Mouse (Mus musculus) cerebellum, postnatal 36 days (tissue): ENCODE measurements around the gene Zfp385b.

Experiments used
- DNase-seq, 2 experiments: peaks; one replicate each; pipeline ENCODE4 v3.0.0; 2021 to 2022; ENCODE audit warnings: mixed read lengths in 2 of 2

The Zfp385b gene

DNA sequence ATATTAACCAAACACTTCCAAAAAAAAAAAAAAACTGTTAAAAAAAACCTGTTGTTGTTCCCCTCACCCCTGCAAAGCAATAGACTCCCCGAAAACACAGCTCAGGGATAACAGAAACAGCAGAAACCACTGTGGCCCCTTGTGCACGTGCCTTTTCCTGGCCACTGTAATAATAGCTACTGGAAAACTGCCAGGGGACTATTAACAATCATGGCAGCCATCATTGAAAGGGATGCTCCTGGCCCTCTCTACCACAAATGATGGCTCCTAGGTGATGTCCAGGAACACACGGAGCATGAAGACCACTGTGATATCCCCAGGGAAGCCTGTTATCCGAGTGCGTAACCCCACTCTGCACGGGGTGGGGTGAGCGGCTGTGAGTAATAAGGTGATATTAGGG is 304.4 kb downstream of the Zfp385b start:
- no peak for DNase-seq

DNA sequence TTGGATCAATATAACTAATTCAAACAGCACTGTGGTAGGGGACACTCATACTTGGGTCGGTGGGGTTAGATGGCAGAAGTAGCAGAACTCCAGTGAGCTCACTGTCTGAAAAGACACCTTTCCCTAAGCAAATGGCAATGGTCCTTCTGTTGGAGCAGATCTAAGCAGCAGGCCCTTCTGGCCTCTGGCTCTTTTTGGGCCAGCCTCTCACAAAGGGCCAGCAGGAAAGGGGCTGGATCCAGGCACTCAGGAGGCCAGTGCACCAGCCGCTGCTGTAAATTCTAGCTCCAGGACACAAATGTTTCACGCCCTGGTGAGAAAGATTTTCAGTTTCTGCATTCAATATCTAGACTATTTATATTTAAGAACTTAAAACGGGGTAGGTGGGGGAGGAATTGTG is 305.0 kb downstream of the Zfp385b start:
- DNase-seq = peak; percentile 61 to 63

DNA sequence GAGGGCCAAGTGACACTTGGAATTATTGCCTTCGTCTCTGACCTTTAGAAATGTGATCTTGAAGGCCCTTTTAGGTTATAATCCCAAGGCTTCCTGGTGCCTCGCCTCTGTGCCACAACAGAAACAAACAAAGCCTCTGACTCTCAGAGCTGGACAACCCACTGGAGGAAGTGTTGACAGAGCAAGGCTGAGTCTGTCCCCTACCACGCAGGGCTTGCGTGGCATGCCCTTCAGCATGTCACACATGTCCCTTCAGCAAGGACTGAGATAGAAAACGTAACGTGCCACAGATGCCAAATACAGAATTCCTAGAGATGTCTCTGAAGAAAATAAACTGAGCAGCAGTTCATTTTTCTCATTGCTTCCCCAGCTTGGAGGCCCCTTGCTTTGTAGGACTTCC is 310.7 kb downstream of the Zfp385b start:
- DNase-seq = no peak

DNA sequence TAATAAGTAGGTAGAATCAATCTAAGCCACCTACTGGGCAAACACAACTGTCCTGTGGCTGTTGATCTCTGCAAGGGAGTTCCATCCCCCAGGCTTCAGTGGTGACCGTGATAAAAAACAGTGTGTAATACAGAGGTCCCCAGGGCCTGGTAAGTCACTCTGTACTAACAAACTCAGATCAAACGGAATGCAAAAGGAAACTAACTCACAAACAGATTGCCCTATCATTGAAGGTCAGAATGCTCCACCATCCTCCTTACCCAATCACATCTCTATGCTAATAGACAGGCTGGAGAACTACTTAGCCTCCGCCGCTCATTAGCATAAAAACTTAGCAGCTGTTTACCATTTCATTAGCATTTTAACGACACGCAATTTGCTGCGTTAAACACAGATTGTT is 313.1 kb downstream of the Zfp385b start:
- no peak for DNase-seq

DNA sequence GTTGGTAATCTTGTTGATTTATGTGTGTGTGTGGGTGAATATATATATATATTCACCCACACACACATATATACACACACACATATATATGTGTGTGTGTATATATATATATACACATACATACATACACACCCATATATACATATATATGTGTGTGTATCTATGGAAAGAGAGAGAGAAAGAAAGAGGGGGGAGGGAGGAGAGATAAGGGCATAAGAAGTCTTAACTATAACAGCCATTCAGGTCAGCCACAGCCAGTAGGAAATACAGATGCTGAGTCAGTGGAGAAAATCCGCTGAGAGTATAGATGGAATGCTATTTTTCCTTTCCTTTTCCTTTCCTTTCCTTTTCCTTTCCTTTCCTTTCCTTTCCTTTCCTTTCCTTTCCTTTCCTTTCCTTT is 313.8 kb downstream of the Zfp385b start:
- no peak for DNase-seq

DNA sequence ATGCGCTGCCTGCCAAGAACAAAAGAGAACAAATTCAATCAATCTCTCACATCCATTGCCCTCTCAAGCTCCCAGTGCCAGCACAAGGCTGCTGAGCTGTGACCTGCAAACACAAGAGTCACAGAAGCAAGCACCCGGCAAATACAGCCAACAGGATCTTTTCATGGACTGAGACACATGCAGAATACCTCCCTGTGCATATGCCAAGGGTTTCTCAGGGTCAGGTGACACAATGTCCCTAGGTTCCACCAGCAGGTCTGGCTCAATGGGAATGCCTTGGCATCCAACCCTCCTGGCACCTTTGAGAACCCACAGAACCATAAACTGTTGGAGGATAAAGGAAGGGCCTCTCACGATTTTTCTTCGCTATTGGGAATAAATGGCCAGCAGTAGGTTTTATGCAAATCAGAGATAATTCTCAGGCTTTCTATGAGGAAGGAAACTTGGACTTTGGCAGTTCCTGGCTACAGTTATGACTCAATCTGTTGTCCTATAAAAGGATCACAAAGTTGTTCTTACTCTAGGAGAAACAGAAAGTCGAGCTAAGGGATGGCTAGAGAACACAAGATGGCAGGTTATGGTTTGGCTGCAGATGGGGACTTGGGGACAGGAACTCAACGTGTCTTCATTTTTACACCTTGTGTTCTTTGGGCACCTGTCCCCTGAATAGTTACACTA is 315.6 kb downstream of the Zfp385b start:
- DNase-seq = peak; percentile 59 to 62

DNA sequence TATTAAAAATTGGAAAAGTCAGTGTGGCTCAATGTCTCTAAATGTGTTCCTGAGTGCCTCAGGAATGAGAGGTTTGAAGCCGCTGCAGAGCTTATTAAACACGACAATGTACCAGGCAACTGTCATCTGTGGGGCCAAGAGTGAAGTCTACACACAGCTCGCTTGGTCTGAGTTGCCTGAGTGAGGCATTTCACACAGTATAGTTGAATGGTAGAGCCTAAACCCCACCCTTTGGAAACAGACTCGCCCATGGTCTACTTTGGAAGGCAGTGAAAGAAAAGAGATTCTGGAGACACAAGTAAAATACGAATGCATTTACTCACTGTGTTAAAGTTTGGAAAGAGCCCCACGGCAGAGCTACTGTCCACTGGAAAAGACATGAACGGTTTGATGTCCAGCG is 316.2 kb downstream of the Zfp385b start:
- DNase-seq = no peak

DNA sequence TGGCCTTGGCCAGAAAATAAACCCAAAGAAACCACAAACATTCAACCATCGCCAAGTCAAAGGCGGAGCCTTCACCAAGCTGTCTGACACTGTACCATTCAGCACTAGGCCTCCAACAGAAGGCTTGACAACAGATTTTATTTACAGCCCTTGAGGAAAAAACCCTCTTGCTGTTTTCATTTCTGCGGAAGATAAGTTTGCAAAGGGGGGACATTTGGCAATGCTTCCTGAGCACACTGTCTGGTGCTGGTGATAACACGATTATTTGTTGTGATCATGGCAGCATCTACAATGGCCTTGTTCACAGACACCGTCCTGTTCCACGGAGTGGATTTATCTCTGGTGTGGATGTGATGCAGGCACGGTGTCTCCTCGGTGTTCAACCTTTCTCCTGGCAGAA is 317.0 kb downstream of the Zfp385b start:
- no peak for DNase-seq

DNA sequence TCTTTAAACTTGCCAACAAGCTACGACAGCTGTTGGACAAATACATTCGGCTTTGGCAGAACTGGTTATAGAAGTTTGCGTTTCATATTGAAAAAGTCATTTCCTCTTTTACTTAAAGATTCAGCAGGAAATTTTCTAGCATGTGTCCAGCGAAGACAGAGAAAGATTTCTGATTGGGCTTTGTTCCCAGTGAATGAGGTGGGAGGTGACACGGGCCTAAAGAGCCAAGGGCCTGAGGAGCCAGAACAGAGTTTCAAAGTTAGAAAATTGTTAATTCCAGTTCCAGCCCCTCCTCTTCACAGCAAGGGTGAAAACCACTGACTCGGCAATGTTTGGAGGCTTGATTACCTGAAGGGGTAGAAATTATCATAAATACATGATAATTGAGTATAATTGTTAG is 319.0 kb downstream of the Zfp385b start:
- DNase-seq = no peak

DNA sequence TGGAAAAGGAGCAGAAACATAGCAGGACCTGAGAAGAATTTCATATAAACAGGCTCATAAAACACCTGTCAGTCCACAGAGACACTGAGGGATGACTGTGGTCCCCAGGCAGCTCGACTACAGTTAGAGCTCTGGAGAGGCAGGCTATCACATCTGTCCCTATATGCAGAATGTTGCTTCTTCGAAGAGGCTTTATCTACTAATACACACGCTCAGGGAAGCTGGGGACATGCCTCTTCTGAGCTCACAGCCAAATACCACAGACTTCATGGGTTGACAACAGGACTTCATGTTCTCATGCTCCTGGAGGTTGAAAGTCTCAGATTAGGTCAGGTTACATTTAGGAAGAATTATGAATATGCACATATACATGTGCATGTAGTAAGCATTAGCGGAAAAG is 321.1 kb downstream of the Zfp385b start:
- DNase-seq = no peak

DNA sequence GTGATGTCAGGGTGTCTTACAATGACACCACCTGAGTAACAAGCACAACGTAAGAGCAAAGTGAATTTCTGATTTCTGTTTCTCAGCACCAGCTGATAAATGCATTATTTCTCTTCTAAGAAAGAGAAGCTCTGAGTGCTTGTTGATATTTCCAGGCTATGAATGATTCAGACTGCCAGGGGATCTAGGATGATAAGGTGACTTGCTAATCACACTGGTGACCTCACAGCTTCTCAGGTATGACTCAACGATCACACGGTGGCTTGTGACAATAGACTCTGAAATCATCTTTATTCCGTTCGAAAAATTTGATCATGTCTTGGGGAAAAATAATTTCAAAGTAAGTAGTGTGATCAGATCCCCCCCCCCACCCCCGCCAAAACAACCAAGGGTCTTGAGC is 321.5 kb downstream of the Zfp385b start:
- DNase-seq = no peak

DNA sequence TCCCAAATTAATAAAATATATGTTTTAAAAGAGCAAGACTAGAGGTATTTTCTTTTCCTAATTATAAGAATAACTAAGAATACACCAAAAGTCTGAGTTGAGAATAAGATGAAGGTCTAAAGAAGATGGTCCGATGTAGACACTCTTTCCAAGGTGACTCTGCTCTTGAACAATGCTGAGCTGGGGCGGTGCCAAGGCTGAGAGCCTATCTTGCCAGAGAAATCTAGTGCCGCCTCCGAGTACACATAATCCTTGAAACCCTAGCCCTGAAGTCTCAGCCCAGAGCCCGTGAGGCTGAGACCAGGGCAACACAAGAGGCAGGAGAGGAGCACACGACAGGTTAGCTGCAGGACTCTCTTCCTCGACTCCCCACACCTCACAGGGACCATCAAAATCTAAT is 323.4 kb downstream of the Zfp385b start:
- peak; percentile 54 to 65 for DNase-seq

DNA sequence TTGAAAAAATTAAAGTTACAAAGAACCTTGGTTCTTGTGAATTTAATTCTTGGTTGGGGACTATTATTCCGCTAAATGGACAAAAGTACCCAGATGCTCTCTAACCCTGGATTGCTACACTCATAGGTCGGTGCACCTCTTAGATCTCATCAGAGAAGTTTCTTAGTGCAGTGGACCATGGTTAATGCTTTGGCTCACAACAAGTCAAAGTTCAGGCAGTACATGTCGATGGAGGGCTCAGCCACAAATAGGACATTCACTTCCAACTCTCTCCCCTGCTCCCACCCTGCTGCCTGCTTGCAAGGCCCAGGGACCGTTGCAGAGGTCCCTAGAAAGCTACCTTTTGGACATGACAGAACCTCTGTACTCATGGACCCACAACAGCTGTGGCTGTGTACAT is 324.1 kb downstream of the Zfp385b start:
- DNase-seq = no peak

DNA sequence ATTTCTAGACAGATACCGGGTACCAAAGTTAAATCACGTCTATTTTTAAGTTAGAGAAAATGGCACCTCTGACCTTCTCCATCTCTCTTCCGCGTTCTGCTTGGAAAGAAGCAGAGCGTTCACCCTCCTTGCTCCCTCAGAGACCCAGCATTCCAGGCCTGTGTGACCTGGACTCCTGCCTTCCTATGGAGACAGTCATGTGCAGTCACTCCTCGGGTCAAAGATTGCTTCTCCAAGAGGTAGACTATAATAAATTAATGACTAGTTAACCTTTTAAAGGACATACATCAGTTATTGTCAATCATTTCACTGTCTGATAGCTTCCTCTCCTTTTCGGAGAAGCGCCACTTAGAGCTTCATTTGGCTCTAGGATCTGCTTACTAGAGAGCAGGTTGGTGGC is 325.7 kb downstream of the Zfp385b start:
- no peak for DNase-seq

DNA sequence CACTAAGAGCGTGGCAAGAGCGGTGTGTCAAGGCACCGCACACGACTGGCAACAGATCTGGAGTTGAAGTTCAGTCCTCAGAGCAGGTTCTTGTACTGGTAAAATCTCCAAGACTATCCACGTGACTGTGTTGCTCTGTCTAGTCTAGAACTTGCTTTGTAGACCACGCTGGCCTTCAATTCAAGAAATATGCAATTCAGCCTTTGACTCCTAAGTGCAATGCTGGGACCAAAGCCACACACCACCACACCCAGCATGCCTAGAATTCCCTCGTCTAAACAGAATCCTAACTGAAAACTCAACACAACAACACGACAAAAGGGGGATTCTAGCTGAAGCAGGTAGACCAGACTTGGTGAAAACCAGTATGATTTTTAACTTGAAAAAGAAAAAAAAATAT is 332.3 kb downstream of the Zfp385b start:
- DNase-seq = no peak

DNA sequence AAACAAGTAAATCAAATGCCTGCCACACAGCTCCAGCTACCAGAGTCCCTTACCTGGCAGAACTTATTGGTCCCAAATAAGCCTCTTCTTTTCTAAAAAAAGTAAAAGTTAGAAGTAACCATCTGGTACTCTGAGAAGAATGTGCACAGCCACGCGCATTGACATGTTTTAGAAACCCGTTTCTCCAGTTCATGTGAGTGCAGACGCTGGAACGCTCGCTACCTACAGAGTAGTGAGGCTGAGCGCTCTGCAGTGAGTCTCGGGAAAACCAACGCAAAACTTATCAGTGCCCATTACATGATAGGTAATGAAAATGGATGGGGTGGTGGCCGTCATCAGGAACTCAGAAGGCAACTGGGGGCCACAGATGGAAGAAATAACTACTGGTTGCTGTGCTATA is 338.2 kb downstream of the Zfp385b start:
- no peak for DNase-seq

DNA sequence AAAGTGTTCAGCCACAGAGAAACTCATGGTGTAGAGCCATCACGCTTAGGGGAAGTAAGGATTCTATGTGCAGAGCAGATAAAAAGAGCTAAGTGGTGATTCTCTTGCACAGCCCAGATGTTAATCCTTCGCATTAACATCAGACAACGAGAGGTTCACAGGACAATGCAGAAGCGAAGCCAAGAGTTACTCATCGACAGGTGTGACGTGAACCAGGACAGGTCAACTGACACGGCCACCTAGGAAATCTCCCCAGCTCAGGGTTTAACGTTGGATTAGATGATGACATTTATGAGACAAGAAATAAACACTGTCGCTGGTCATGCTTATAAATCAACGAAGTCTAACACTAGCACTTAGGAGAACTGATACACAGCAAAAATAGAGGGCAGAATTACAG is 341.9 kb downstream of the Zfp385b start:
- no peak for DNase-seq

DNA sequence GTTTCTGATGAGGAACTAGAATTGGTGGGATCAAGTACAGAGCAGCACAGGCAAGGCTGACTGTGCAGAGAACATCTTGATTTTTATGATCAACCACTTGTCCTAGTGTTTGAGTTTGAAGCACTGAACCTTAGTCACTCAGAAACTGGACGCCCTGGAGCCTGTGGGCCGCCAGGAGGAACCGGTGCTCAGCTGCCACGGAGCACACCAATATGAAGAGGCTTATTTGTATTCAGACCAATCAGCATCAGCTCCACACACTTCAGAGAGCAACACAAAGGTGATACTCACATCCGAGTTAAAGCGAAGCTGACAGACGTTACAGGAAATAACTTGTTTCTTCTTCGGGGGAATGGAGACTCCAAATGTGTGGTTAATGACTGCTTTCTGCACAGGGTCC is 343.0 kb downstream of the Zfp385b start:
- DNase-seq = no peak

DNA sequence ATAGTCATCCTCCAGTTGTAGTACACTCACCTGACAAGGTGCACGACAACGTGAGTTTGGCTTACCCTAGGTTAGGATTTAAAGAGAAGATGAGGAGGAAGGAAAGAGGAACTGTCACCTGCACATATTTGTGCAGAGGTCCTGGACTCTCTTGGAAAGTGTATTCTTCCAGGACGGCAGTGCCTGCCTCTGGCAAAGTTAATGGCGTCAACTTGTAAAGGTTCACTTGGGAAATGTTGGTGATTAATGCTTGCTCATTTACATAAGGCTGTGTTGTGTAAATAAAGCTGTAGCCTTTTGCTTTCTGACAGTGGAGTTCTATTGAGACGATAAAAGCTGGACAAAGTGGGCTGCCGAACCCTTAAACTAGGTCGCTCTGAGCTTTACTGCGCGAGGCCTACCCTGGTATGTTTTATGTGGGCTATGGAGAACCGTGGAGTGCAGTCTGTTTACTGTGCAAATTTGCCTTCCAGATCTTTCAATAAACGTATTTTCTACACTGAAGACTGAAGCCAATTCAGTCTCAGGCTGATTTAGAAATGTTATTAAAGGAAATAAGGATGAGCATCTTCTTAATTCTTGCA is 347.1 kb downstream of the Zfp385b start:
- no peak for DNase-seq

DNA sequence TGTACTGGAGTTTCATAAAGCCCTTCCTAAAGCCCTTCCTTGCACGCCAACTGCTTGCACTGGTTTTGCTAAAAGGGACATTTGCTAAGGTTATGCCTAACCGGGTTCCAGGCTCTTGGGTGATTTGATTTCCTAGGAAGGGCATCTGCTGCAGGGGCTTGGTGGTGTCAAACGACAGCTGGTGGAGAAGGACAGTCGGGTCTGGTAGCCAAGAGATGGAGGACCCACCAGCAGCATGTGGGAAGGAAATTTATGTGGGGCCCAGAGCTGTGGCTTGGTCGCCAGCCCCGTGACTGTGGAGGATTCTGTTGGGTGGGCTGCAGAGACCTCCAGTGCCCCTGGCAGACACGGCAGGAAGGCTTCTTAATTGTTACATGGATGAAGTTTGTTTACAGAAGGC is 348.7 kb downstream of the Zfp385b start:
- no peak for DNase-seq

DNA sequence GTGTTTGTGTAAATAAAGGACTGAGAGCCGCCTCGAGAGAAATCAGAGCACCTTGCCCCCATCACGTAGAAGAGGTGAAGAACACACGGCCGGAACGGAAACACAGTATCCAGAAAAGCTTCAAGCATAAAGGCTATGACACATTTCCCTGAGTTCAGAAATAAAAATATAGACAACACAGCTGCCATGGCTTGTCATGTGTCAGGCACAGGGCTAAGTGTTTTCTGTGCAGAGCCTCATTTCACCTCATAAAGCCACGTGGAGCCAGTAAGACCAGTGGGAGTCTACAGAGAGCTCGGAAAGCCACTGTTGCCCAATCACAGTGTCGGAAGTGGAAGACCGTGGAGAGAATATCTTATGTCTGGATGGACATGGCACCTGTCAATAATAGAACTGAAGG is 358.0 kb downstream of the Zfp385b start:
- DNase-seq = no peak

DNA sequence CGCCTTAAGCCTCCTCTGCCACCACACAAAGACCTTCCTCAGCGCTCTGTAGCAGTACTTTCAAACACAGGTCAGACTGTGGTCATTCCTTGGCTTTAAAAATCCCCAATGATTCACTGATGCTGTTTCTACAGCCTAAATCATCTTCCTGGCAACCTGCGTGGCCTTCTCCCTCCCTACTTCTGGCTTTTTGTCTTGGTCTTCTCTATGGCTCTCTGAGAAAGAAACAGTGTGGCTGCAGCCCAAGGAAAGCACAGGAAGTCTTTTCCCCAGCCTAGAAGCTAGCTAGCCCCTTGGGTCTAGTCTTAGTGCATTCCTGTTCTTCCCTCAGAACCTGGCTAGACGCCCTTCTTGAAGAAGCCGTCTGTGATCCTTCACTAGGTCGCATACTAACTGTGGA is 359.4 kb downstream of the Zfp385b start:
- DNase-seq = no peak

DNA sequence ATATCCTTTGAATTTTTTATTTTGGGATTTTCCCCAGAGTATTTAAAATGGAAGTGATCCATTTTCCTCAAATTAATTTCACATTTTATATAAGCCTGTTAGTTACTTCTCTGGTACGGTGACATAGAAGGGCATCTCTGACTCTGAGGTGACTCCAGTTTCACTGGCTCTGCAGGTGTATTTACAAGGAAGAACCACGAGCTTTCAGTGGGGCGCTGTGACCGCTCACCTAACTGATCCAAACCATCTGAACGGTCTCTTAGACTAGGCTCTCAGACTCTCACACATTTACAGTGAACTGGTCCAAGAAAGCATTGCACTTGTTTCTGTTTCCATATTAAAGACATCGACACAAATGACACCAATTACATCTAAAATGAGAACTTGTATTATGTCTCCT is 361.0 kb downstream of the Zfp385b start:
- no peak for DNase-seq

DNA sequence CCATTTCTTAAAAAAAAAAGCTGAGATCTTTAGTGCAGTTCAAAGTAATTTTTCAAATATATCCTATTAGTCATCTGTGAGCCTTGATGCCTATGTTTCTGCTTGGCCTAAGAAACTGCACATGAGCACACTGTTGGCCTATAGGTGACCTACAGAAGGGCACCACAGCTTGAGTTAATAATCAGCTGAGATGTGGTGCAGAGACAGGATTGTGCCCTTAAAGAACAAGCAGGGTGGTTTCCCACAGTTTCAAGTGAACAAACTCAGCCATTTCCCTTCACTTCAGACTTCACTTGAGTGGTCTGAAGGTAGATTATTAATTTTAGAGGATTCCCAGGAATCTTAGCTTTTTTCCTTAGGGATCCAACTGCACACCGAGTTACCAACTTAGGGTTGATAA is 362.3 kb downstream of the Zfp385b start:
- DNase-seq = no peak

DNA sequence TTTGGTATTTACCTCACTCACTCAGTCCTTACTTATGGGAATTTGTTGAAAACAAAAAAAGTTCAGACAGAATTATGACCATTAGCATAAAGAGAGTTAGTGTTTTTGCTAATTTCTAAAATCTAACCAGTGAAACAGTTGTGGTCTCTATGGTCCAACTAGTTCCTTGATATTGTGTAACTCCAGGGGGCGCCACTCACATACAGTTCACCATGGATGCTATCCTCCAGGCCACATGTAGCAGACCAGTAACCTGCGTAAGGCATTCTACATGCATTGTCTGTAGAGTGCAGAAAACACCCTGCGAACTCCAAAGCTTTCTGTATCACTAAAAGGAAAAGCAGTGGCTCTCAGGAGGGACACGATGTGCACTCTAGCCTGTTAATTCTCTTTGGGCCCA is 362.8 kb downstream of the Zfp385b start:
- peak; percentile 62 to 67 for DNase-seq
